ENCODE assay signal across 8 mouse cellular contexts in the genomic region with DNA sequence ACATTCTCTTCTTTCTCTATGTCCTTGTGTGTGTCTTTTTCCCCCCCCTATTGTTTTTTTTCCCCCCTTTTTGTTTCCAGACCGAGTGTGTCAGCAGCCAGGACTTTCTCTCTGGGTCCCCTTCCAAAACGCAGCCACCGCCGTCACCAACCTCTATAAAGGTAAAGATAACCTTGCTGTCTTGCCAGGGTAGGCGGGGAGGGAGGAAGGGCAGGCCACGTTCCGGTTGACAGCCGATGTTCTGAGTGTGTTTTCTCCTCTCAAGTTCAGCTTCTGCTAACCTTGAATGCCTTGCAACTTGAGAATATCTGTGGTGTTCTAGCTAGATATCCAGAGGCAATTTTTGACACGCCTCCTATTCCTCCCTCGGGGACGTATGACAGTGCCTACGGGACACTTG. TPM values are rescaled to one million over a fixed set of nuclear protein-coding genes. Genes with fewer than 3 reads are reported as not detected.
DNase-seq lines count a peak whose midpoint lies in the region; ATAC-seq and TF ChIP-seq lines count a peak whose summit lies in the region.

No protein-coding gene starts in this region.

- peak overlapping the region; percentile 98 for H3K27ac ChIP-seq in heart, embryonic 11.5 days (ENCODE audit: low read depth, low read length)
- H3K27ac ChIP-seq in kidney, postnatal 0 days = peak overlapping the region; percentile 99
- H3K27ac ChIP-seq in midbrain, embryonic 12.5 days (replicated peaks) = peak overlapping the region; percentile 97

- peak overlapping the region; percentile 97 for H3K4me2 ChIP-seq in heart, embryonic 11.5 days
- peak overlapping the region; percentile 84 for H3K4me2 ChIP-seq in kidney, postnatal 0 days (ENCODE audit: low read length)
- peak overlapping the region; percentile 88 for H3K4me2 ChIP-seq in midbrain, embryonic 12.5 days (replicated peaks)

- intact Hi-C loops in left cerebral cortex, postnatal 4 days (cut with DNase I) = no loop called here
- intact Hi-C loops in left cerebral cortex, postnatal 10 days (cut with DNase I) = loop anchor here (5.0 kb wide), 1 partner anchor 94 kb away; no protein-coding TSS in a partner anchor

- peak; percentile 8 for DNase-seq in left cerebral cortex, postnatal 4 days
- no peak for DNase-seq in left cerebral cortex, postnatal 10 days (ENCODE audit: extremely low spot score in 1 of 2, low spot score in 2 of 2)
- DNase-seq in cerebellum, postnatal 25 days = peak; percentile 39 to 41
- DNase-seq in kidney, postnatal 0 days (ENCODE audit: low spot score) = peak; percentile 60
- peak; percentile 25 for DNase-seq in thymus, postnatal 0 days (ENCODE audit: low spot score)
- DNase-seq in layer of hippocampus, adult 18-20 months (ENCODE audit: low spot score in 2 of 2) = no peak

- peak overlapping the region; percentile 100 for H3K4me3 ChIP-seq in heart, embryonic 11.5 days (ENCODE audit: low read depth, low read length)
- H3K4me3 ChIP-seq in kidney, postnatal 0 days (replicated peaks; ENCODE audit: low read depth, low read length) = peak overlapping the region; percentile 100
- H3K4me3 ChIP-seq in midbrain, embryonic 12.5 days = peak overlapping the region; percentile 99

- ATAC-seq in heart, embryonic 11.5 days (replicated peaks; ENCODE audit: insufficient number of reproducible peaks, low FRiP score, low TSS enrichment) = no peak
- ATAC-seq in kidney, postnatal 0 days (replicated peaks; ENCODE audit: low FRiP score, low read depth) = no peak
- ATAC-seq in midbrain, embryonic 12.5 days (ENCODE audit: low FRiP score, low read depth) = no peak

- H3K4me1 ChIP-seq in heart, embryonic 11.5 days (ENCODE audit: control insufficient read depth, insufficient read depth, low read length) = peaks cover 18% of the 10 kb centered on the region; the same call in 1 of the 2 replicates
- H3K4me1 ChIP-seq in kidney, postnatal 0 days (replicated peaks; ENCODE audit: insufficient read depth, low read length) = peaks cover 13% of the 10 kb centered on the region; the same call in 1 of the 2 replicates
- peaks cover 28% of the 10 kb centered on the region for H3K4me1 ChIP-seq in midbrain, embryonic 12.5 days

- H3K9ac ChIP-seq in heart, embryonic 11.5 days (ENCODE audit: low read depth, low read length) = peak overlapping the region; percentile 100
- peak overlapping the region; percentile 100 for H3K9ac ChIP-seq in kidney, postnatal 0 days (ENCODE audit: low read depth, low read length)
- peak overlapping the region; percentile 100 for H3K9ac ChIP-seq in midbrain, embryonic 12.5 days (replicated peaks)

- TF ChIP-seq CTCF in kidney, postnatal 0 days (IDR thresholded peaks at IDR 0.05; ENCODE audit: low read depth) = no peak

- H3K27me3 ChIP-seq in heart, embryonic 11.5 days (ENCODE audit: control insufficient read depth, insufficient read depth, low read length) = no peaks in the 10 kb centered on the region
- H3K27me3 ChIP-seq in kidney, postnatal 0 days (ENCODE audit: insufficient read depth, low read length) = no peaks in the 10 kb centered on the region
- no peaks in the 10 kb centered on the region for H3K27me3 ChIP-seq in midbrain, embryonic 12.5 days

- H3K36me3 ChIP-seq in heart, embryonic 11.5 days (ENCODE audit: control insufficient read depth, insufficient read depth, low read length) = 0 out of 2 replicates have a peak, but pooled peaks cover 2% of the 10 kb centered on the region
- no peaks in the 10 kb centered on the region for H3K36me3 ChIP-seq in kidney, postnatal 0 days (ENCODE audit: insufficient read depth, low read length)
- peaks cover 17% of the 10 kb centered on the region; the same call in 1 of the 2 replicates for H3K36me3 ChIP-seq in midbrain, embryonic 12.5 days

- 6% methylated on average over 12 of the region's 12 CpGs for WGBS in heart, embryonic 11.5 days (ENCODE audit: insufficient replicate concordance)
- 2% methylated on average over 12 of the region's 12 CpGs for WGBS in kidney, postnatal 0 days
- WGBS in midbrain, embryonic 12.5 days = 3% methylated on average over 12 of the region's 12 CpGs

- H3K9me3 ChIP-seq in heart, embryonic 11.5 days (replicated peaks; ENCODE audit: control insufficient read depth, low read length) = no peaks in the 10 kb centered on the region
- H3K9me3 ChIP-seq in kidney, postnatal 0 days (replicated peaks; ENCODE audit: low read length) = no peaks in the 10 kb centered on the region
- H3K9me3 ChIP-seq in midbrain, embryonic 12.5 days = no peaks in the 10 kb centered on the region

RNA-seq across cellular contexts. Expression of gene 1810013L24Rik, which starts 1.3 kb away (rescaled TPM):
- 100 to 1,000 TPM; 127 TPM for total RNA-seq in left cerebral cortex, postnatal 4 days (2021)
- 100 to 1,000 TPM; 122 to 127 TPM for total RNA-seq in left cerebral cortex, postnatal 10 days (2021)
- polyA plus RNA-seq in heart, embryonic 11.5 days (2014; fragmentation: Nextera tagmentation; extraction: Ambion mirVana) = 13.4 and 14.4 TPM in 2 replicates
- polyA plus RNA-seq in kidney, postnatal 0 days (2015; fragmentation: Nextera tagmentation; extraction: Ambion mirVana) = 18.7 and 20.2 TPM in 2 replicates
- polyA plus RNA-seq in midbrain, embryonic 12.5 days (2016; fragmentation: Nextera tagmentation; extraction: Ambion mirVana) = 39.0 and 43.9 TPM in 2 replicates
- polyA plus RNA-seq in thymus, postnatal 0 days (2015; fragmentation: Nextera tagmentation; extraction: Ambion mirVana) = 18.3 and 24.5 TPM in 2 replicates
- total RNA-seq in layer of hippocampus, adult 18-20 months (2021) = 100 to 1,000 TPM; 100 to 102 TPM

RNA-seq across cellular contexts. Expression of gene Usp7, which starts 39.1 kb away (rescaled TPM):
- 100 to 1,000 TPM; 184 to 190 TPM for total RNA-seq in left cerebral cortex, postnatal 4 days (2021)
- 100 to 1,000 TPM; 163 to 164 TPM for total RNA-seq in left cerebral cortex, postnatal 10 days (2021)
- 20.6 and 31.9 TPM in 2 replicates for polyA plus RNA-seq in heart, embryonic 11.5 days (2014; fragmentation: Nextera tagmentation; extraction: Ambion mirVana)
- 22.1 and 22.7 TPM in 2 replicates for polyA plus RNA-seq in kidney, postnatal 0 days (2015; fragmentation: Nextera tagmentation; extraction: Ambion mirVana)
- polyA plus RNA-seq in midbrain, embryonic 12.5 days (2016; fragmentation: Nextera tagmentation; extraction: Ambion mirVana) = 35.9 and 38.4 TPM in 2 replicates
- 43.0 and 50.3 TPM in 2 replicates for polyA plus RNA-seq in thymus, postnatal 0 days (2015; fragmentation: Nextera tagmentation; extraction: Ambion mirVana)
- 100 to 1,000 TPM; 144 to 151 TPM for total RNA-seq in layer of hippocampus, adult 18-20 months (2021)

Comparison
In these comparisons a context has a peak if more than half of its experiments do, and no peak if none do; other contexts are left out.
1. DNase-seq: peak in left cerebral cortex, postnatal 4 days (single experiment), cerebellum, postnatal 25 days (2 of 2), kidney, postnatal 0 days (single experiment) and thymus, postnatal 0 days (single experiment); none in left cerebral cortex, postnatal 10 days (0 of 2) and layer of hippocampus, adult 18-20 months (0 of 2).
2. Peak in every context shown above with its lines, with median percentiles within 50 percentile points of each other: H3K27ac ChIP-seq, H3K4me2 ChIP-seq, H3K4me3 ChIP-seq and H3K9ac ChIP-seq.